Mouse (Mus musculus) heart, embryonic 10.5 days (tissue): Measurements from ENCODE around the gene Ihh. TPM values are rescaled to one million over a fixed set of nuclear protein-coding genes. Genes with fewer than 3 reads are reported as not detected.
A peak's percentile ranks its signal among the peaks of the same experiment; 100 is the strongest.

Experiments used
- microRNA counts: library from miRNA; unstranded; fragments of <30 nt; microRNA quantifications from one replicate; lab custom pipeline; 2017
- microRNA-seq: library from miRNA; unstranded; fragments of <30 nt; microRNA quantifications from one replicate; pipeline ENCODE4, GENCODE M21; 2017
- polyA plus RNA-seq: library from polyadenylated mRNA; unstranded; fragments of >200 nt; fragmentation: Nextera tagmentation; extraction: Ambion mirVana; gene quantifications from 2 replicates; pipeline ENCODE4 v1.2.1, GENCODE M21; 2016

Gene Ihh
- polyA plus RNA-seq, 1 experiment from 2014 or later = 0.75 TPM

MicroRNAs within 50 kb of the gene (microRNA counts, 519-probe panel; counts per million panel counts)
- microRNA mmu-miR-375 (lab: Ali Mortazavi, UCI) = 4,169 counts per million, percentile 23 among the panel's probes with 10 or more counts

Small RNAs within 50 kb of the gene (microRNA-seq; reads per million reads assigned to microRNA genes)
- 159 reads per million, percentile 56 among the genes with 10 or more reads in this experiment for gene Mir375

Other genes starting within 250 kb of the Ihh start
- gene Cyp27a1, start 238.1 kb downstream of the Ihh start, polyA plus RNA-seq = 11.4 and 17.5 TPM in 2 replicates
- 2.3 and 6.8 TPM in 2 replicates for gene Prkag3, start 202.5 kb downstream of the Ihh start, polyA plus RNA-seq
- gene Wnt6, start 179.8 kb downstream of the Ihh start, polyA plus RNA-seq = 4.0 and 11.9 TPM in 2 replicates
- 0.07 and 0.29 TPM in 2 replicates for gene Wnt10a, start 160.2 kb downstream of the Ihh start, polyA plus RNA-seq
- gene Cdk5r2, start 96.7 kb downstream of the Ihh start, polyA plus RNA-seq = not detected in 2 replicates
- 1.2 and 1.4 TPM in 2 replicates for gene Fev, start 66.3 kb downstream of the Ihh start, polyA plus RNA-seq
- not detected in 2 replicates for gene Cryba2, start 58.5 kb downstream of the Ihh start, polyA plus RNA-seq
- not detected in 2 replicates for gene Cfap65, start 16.1 kb downstream of the Ihh start, polyA plus RNA-seq
- gene Nhej1, start 173.5 kb upstream of the Ihh start, polyA plus RNA-seq = 10.2 and 10.3 TPM in 2 replicates
- gene Slc23a3, start 182.2 kb upstream of the Ihh start, polyA plus RNA-seq = 0.06 TPM in 1 of 2 replicates, not detected in the other
- gene Cnppd1, start 191.0 kb upstream of the Ihh start, polyA plus RNA-seq = 36.3 TPM in 2 replicates
- gene Retreg2, start 191.1 kb upstream of the Ihh start, polyA plus RNA-seq = 30.4 and 37.5 TPM in 2 replicates
- 30.2 and 32.1 TPM in 2 replicates for gene Zfand2b, start 217.0 kb upstream of the Ihh start, polyA plus RNA-seq
- gene Abcb6, start 228.7 kb upstream of the Ihh start, polyA plus RNA-seq = 24.6 and 29.8 TPM in 2 replicates
- gene Ankzf1, start 240.5 kb upstream of the Ihh start, polyA plus RNA-seq = 24.7 and 28.5 TPM in 2 replicates
- gene Atg9a, start 240.5 kb upstream of the Ihh start, polyA plus RNA-seq = 27.5 and 36.0 TPM in 2 replicates